Mouse (Mus musculus) midbrain, postnatal 0 days (tissue): Measurements from ENCODE around the gene Rabgef1. TPM values are rescaled to one million over a fixed set of nuclear protein-coding genes. Genes with fewer than 3 reads are reported as not detected.

Experiments
- ATAC-seq: fragments of 200-750 bp; cut with Nextera tagmentation; 2 replicates; pipeline ENCODE4 v1.8.0; 2017; ENCODE audit warnings: moderate number of reproducible peaks, mild to moderate bottlenecking, moderate TSS enrichment, moderate library complexity; ENCODE audit not compliant: low FRiP score
- DNase-seq: peaks from one replicate; pipeline ENCODE4 v3.0.0-alpha.2; 2015; ENCODE audit warnings: low spot score
- H3K27ac ChIP-seq: fragments of 300-500 bp; sonication (generic); 2 replicates; pipeline ENCODE4 v1.5.1; 2014; ENCODE audit warnings: low read depth, mild to moderate bottlenecking, low read length, mixed read lengths
- H3K27me3 ChIP-seq: fragments of 300-500 bp; sonication (generic); 2 replicates; pipeline ENCODE4 v1.6.1; 2014; ENCODE audit warnings: low read length, control low read depth, mixed read lengths; ENCODE audit not compliant: insufficient read depth
- H3K36me3 ChIP-seq: fragments of 300-500 bp; sonication (generic); 2 replicates; pipeline ENCODE4 v1.6.1; 2014; ENCODE audit warnings: low read length, control low read depth, mixed read lengths; ENCODE audit not compliant: insufficient read depth
- H3K4me1 ChIP-seq: fragments of 300-500 bp; sonication (generic); 2 replicates; pipeline ENCODE4 v1.6.1; 2014; ENCODE audit warnings: mild to moderate bottlenecking, control low read depth, antibody characterized with exemption, low read length, mixed read lengths; ENCODE audit not compliant: insufficient read depth
- H3K4me2 ChIP-seq: fragments of 300-500 bp; sonication (generic); 2 replicates; pipeline ENCODE4 v1.6.1; 2014; ENCODE audit warnings: low read depth, mild to moderate bottlenecking, low read length, mixed read lengths; ENCODE audit not compliant: poor library complexity, severe bottlenecking
- H3K4me3 ChIP-seq: fragments of 300-500 bp; sonication (generic); 2 replicates; pipeline ENCODE4 v1.5.1; 2014; ENCODE audit warnings: low read depth, mild to moderate bottlenecking, low read length, moderate library complexity
- H3K9ac ChIP-seq: fragments of 300-500 bp; sonication (generic); replicated peaks from 2 replicates; pipeline ENCODE4 v1.6.1; 2014; ENCODE audit warnings: mild to moderate bottlenecking, low read length, moderate library complexity, mixed read lengths; ENCODE audit not compliant: poor library complexity, severe bottlenecking
- H3K9me3 ChIP-seq: fragments of 300-500 bp; sonication (generic); 2 replicates; pipeline ENCODE4 v1.6.1; 2016; ENCODE audit warnings: low read length, control low read depth
- CTCF ChIP-seq: IDR thresholded peaks from 2 replicates; pipeline ENCODE4 v1.5.1; 2016; ENCODE audit warnings: antibody characterized with exemption, mild to moderate bottlenecking
- WGBS: fragments of 180-500 bp; shearing (Covaris S2); extraction: QIAGEN DNeasy Blood & Tissue Kit; methylation state at CpG from one replicate; pipeline ENCODE4 v1.1.7; 2014; 5-methylcytosine and 5-hydroxymethylcytosine counted together
- polyA plus RNA-seq: library from polyadenylated mRNA; unstranded; fragments of >200 nt; fragmentation: Nextera tagmentation; extraction: Ambion mirVana; gene quantifications from 2 replicates; pipeline ENCODE4 v1.2.1, GENCODE M21; 2015
- total RNA-seq: library from RNA; depleted of rRNA; stranded (reverse); fragments of >200 nt; gene quantifications from 2 replicates; pipeline ENCODE4 v1.2.3, GENCODE M21; 2014; rRNA removed

The Rabgef1 gene
- total and polyA plus RNA-seq, 2 experiments from 2014 or later = 24.2 to 31.3 TPM

GRCm38 (mm10) chr5:130256678-130257271 lies 85.2 kb downstream of the Rabgef1 start:
- DNase-seq (peak; percentile 99), ATAC-seq (peak; percentile 92)
- WGBS = under 1% methylated on average over 24 of the region's 25 CpGs
- H3K4me2 ChIP-seq = peak overlapping the region; percentile 69
- H3K4me3 ChIP-seq = peak overlapping the region; percentile 54
- H3K9me3 ChIP-seq = no peaks in the 10 kb centered on the region
- peak overlapping the region; percentile 73; the same call in 1 of the 2 replicates for H3K27ac ChIP-seq
- no peak for TF ChIP-seq CTCF
- no peaks in the 10 kb centered on the region for H3K4me1 ChIP-seq
- H3K9ac ChIP-seq = peak overlapping the region; percentile 64
- H3K36me3 ChIP-seq = peaks cover 9% of the 10 kb centered on the region
- H3K27me3 ChIP-seq = no peaks in the 10 kb centered on the region

GRCm38 (mm10) chr5:130257303-130257702 lies 85.7 kb downstream of the Rabgef1 start:
- Histone ChIP-seq H3K4me1 (no peaks in the 10 kb centered on the region), H3K27me3 (no peaks in the 10 kb centered on the region), H3K9ac (peak overlapping the region; percentile 64), H3K4me2 (peak overlapping the region; percentile 52), H3K9me3 (no peaks in the 10 kb centered on the region), H3K27ac (peak overlapping the region; percentile 73; the same call in 1 of the 2 replicates), H3K36me3 (peaks cover 4% of the 10 kb centered on the region), H3K4me3 (peak overlapping the region; percentile 54)
- no peak for DNase-seq
- no peak for ATAC-seq
- 0 out of 2 replicates have a peak, but pooled peaks have one; percentile 3 for TF ChIP-seq CTCF
- 13% methylated on average over 8 of the region's 8 CpGs for WGBS

- H3K9ac ChIP-seq = no peak overlapping the region
- H3K27me3 ChIP-seq = no peaks in the 10 kb centered on the region
- no peak overlapping the region for H3K4me2 ChIP-seq
- WGBS = 73% methylated on average over 11 of the region's 11 CpGs
- no peak overlapping the region for H3K4me3 ChIP-seq
- ATAC-seq = no peak
- peak; percentile 47 for DNase-seq
- no peak overlapping the region for H3K27ac ChIP-seq
- TF ChIP-seq CTCF = peak; percentile 73
- no peaks in the 10 kb centered on the region for H3K9me3 ChIP-seq
- H3K4me1 ChIP-seq = no peaks in the 10 kb centered on the region
- peaks cover 5% of the 10 kb centered on the region for H3K36me3 ChIP-seq
Observed at GRCm38 (mm10) chr5:130263454-130263853, 91.9 kb downstream of the Rabgef1 start.

Other genes starting within 250 kb of the Rabgef1 start
- 78.5 and 87.1 TPM in 2 replicates for gene Vkorc1l1, start 229.8 kb upstream of the Rabgef1 start, total RNA-seq
- 21.0 and 22.8 TPM in 2 replicates for gene Vkorc1l1, start 229.8 kb upstream of the Rabgef1 start, polyA plus RNA-seq
- gene Gusb, start 168.7 kb upstream of the Rabgef1 start, total RNA-seq = 22.0 and 26.7 TPM in 2 replicates
- 42.3 and 44.9 TPM in 2 replicates for gene Gusb, start 168.7 kb upstream of the Rabgef1 start, polyA plus RNA-seq
- 34.0 and 39.1 TPM in 2 replicates for gene Asl, start 142.6 kb upstream of the Rabgef1 start, total RNA-seq
- 52.8 and 54.0 TPM in 2 replicates for gene Asl, start 142.6 kb upstream of the Rabgef1 start, polyA plus RNA-seq
- 54.0 and 63.3 TPM in 2 replicates for gene Crcp, start 142.5 kb upstream of the Rabgef1 start, total RNA-seq
- gene Crcp, start 142.5 kb upstream of the Rabgef1 start, polyA plus RNA-seq = 86.8 and 90.9 TPM in 2 replicates
- gene Tpst1, start 98.5 kb upstream of the Rabgef1 start, total RNA-seq = 37.1 and 46.5 TPM in 2 replicates
- gene Tpst1, start 98.5 kb upstream of the Rabgef1 start, polyA plus RNA-seq = 50.0 TPM in 2 replicates
- gene Kctd7, start 26.9 kb upstream of the Rabgef1 start, total RNA-seq = 19.5 and 22.3 TPM in 2 replicates
- 12.2 and 14.3 TPM in 2 replicates for gene Kctd7, start 26.9 kb upstream of the Rabgef1 start, polyA plus RNA-seq
- gene Tmem248, start 45.3 kb downstream of the Rabgef1 start, total RNA-seq = 46.9 and 50.1 TPM in 2 replicates
- gene Tmem248, start 45.3 kb downstream of the Rabgef1 start, polyA plus RNA-seq = 28.6 and 31.6 TPM in 2 replicates
- 16.6 and 20.3 TPM in 2 replicates for gene Sbds, start 83.7 kb downstream of the Rabgef1 start, total RNA-seq
- gene Sbds, start 83.7 kb downstream of the Rabgef1 start, polyA plus RNA-seq = 39.8 and 46.4 TPM in 2 replicates
- gene Tyw1, start 83.8 kb downstream of the Rabgef1 start, total RNA-seq = 18.3 and 21.3 TPM in 2 replicates
- gene Tyw1, start 83.8 kb downstream of the Rabgef1 start, polyA plus RNA-seq = 16.3 and 18.0 TPM in 2 replicates
- 49.2 and 50.2 TPM in 2 replicates for gene Caln1, start 197.7 kb downstream of the Rabgef1 start, total RNA-seq
- 43.7 and 46.4 TPM in 2 replicates for gene Caln1, start 197.7 kb downstream of the Rabgef1 start, polyA plus RNA-seq
- gene A330070K13Rik, start 212.8 kb downstream of the Rabgef1 start, total RNA-seq = not detected in 2 replicates
- gene A330070K13Rik, start 212.8 kb downstream of the Rabgef1 start, polyA plus RNA-seq = 0.26 and 0.48 TPM in 2 replicates